Mouse (Mus musculus) heart, embryonic 10.5 days (tissue): Measurements from ENCODE around the gene Colq. TPM values are rescaled to one million over a fixed set of nuclear protein-coding genes. Genes with fewer than 3 reads are reported as not detected.

Experiments used
- DNase-seq: peaks from one replicate; pipeline ENCODE4 v3.0.0-alpha.2; 2017; ENCODE audit warnings: low spot score
- H3K27ac ChIP-seq: fragments of 300-500 bp; sonication (generic); 2 replicates; pipeline ENCODE4 v1.5.1; 2016; ENCODE audit warnings: mild to moderate bottlenecking
- H3K27me3 ChIP-seq: fragments of 300-500 bp; sonication (generic); 2 replicates; pipeline ENCODE4 v1.6.1; 2016; ENCODE audit warnings: mild to moderate bottlenecking; ENCODE audit not compliant: poor library complexity, insufficient read depth, severe bottlenecking
- H3K36me3 ChIP-seq: fragments of 300-500 bp; sonication (generic); 2 replicates; pipeline ENCODE4 v1.6.1; 2016; ENCODE audit warnings: mild to moderate bottlenecking, moderate library complexity
- H3K4me1 ChIP-seq: fragments of 300-500 bp; sonication (generic); 2 replicates; pipeline ENCODE4 v1.6.1; 2016; ENCODE audit warnings: mild to moderate bottlenecking
- H3K4me3 ChIP-seq: fragments of 300-500 bp; sonication (generic); 2 replicates; pipeline ENCODE4 v1.5.1; 2016; ENCODE audit warnings: mild to moderate bottlenecking, moderate library complexity
- H3K9me3 ChIP-seq: fragments of 300-500 bp; sonication (generic); 2 replicates; pipeline ENCODE4 v1.6.1; 2016; ENCODE audit warnings: mild to moderate bottlenecking, moderate library complexity
- WGBS: fragments of 180-500 bp; shearing (Covaris S2); methylation state at CpG from one replicate; pipeline ENCODE4 v1.1.7; 2016; 5-methylcytosine and 5-hydroxymethylcytosine counted together
- polyA plus RNA-seq: library from polyadenylated mRNA; unstranded; fragments of >200 nt; fragmentation: Nextera tagmentation; extraction: Ambion mirVana; gene quantifications from 2 replicates; pipeline ENCODE4 v1.2.1, GENCODE M21; 2016

Colq gene
- polyA plus RNA-seq, 1 experiment from 2014 or later = 3.6 TPM

DNA sequence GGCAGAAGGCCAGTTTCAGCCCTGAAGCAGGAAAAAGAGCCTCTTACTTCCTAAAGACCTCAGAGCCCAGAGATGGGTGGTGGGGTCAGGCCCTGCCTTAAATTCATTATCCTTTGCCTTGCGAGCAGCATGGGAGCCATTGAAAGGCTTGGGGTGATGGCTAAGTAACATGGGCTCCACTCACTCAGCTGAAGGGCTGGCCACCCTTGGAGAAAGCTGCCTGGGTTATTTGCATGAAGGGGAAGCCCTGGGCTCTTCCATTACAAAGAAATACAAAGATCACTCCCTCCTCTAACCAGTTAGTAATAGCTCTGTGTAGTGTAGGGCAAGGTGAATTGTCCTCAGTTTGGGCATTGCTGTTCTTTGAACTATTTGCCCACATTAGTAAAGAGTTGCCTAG is 91.6 kb downstream of the Colq start:
- H3K27ac ChIP-seq = no peak overlapping the region
- H3K36me3 ChIP-seq = peaks cover 67% of the 10 kb centered on the region
- DNase-seq = no peak
- no peaks in the 10 kb centered on the region for H3K9me3 ChIP-seq
- H3K4me3 ChIP-seq = no peak overlapping the region
- WGBS = 83% methylated on average over 1 of the region's 1 CpGs
- H3K27me3 ChIP-seq = no peaks in the 10 kb centered on the region
- H3K4me1 ChIP-seq = peaks cover 18% of the 10 kb centered on the region

DNA sequence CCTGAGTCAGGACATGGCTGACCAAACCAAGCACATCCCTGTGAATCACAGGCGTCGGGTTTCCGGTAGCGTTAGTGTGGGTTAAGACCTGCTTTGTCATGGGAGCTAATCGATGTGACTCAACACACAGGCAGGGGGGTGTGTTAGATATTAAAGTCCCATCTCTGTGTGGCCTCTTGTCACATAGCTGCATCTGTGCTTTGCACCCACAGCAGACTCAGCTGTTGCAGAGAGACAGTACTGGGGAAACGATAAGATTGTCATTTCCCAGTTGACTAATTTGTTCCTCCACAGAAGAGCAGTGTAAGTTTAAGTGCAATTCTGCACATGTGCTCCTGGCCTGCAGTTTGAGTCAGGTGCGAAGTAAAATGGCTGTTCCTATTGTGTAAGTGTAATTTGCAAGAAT is 94.9 kb downstream of the Colq start:
- peak; percentile 84 for DNase-seq
- Histone ChIP-seq H3K4me3 (peak overlapping the region; percentile 73), H3K9me3 (no peaks in the 10 kb centered on the region), H3K27me3 (no peaks in the 10 kb centered on the region), H3K27ac (peak overlapping the region; percentile 94; the same call in 1 of the 2 replicates), H3K4me1 (peaks cover 27% of the 10 kb centered on the region), H3K36me3 (peaks cover 54% of the 10 kb centered on the region)
- WGBS = 54% methylated on average over 7 of the region's 7 CpGs

DNA sequence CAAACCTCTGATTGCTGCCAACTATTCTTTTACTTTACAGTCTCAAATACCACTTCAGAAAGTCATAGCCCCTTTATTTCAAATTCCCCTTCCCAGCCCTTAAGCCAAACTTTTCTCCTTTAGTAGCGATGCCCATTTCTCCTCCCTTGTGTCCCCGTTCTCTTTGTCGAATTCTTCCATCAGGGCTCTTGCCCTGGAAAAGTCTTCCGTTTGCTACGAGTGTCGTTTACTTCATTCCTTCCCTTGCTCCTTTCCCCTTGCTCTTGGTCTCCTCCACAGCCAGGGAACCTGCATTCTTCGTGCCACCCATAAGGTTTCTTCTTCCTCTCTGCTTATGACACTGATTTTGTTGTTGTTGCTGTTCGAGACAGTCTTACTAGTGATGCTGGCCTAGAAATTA is 95.6 kb downstream of the Colq start:
- WGBS = 5% methylated on average over 8 of the region's 8 CpGs
- H3K27ac ChIP-seq = peak overlapping the region; percentile 94
- DNase-seq = no peak
- H3K9me3 ChIP-seq = no peaks in the 10 kb centered on the region
- H3K4me1 ChIP-seq = peaks cover 27% of the 10 kb centered on the region
- H3K27me3 ChIP-seq = no peaks in the 10 kb centered on the region
- peaks cover 53% of the 10 kb centered on the region for H3K36me3 ChIP-seq
- peak overlapping the region; percentile 73 for H3K4me3 ChIP-seq

DNA sequence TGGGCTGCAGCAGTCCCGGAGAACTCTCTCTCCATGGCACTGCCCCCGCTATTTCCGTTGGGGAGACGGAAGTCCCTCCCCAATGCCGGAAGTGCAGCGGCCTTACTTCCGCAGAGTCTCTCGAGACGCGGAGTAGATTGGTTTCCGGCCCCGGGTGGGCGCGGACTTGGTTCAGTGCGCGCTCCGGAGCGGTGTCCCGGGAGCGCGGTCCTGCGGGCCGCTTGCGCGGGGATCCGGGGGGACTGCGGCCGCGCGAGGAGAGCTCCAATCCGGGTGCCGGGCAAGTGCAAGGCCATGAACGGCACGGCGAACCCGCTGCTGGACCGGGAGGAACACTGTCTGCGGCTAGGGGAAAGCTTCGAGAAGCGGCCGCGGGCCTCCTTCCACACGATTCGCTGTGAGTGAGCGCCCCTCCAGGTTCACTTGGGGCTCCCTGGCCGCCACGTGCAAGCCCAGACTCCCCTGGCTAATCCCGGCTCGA is 96.1 kb downstream of the Colq start, which contains the start of gene Mettl6:
Gene Mettl6, minus strand, starts transcription at position 66 of the 481 bp plus-strand sequence.
- Histone ChIP-seq H3K4me3 (peak within 1 kb of the TSS; percentile 73), H3K36me3 (peaks cover 51% of the 10 kb centered on the region), H3K9me3 (no peaks in the 10 kb centered on the region), H3K4me1 (peaks cover 27% of the 10 kb centered on the region), H3K27me3 (no peaks in the 10 kb centered on the region), H3K27ac (peak within 1 kb of the TSS; percentile 94)
- WGBS = under 1% methylated on average over 49 of the region's 49 CpGs
- DNase-seq = peak; percentile 97

DNA sequence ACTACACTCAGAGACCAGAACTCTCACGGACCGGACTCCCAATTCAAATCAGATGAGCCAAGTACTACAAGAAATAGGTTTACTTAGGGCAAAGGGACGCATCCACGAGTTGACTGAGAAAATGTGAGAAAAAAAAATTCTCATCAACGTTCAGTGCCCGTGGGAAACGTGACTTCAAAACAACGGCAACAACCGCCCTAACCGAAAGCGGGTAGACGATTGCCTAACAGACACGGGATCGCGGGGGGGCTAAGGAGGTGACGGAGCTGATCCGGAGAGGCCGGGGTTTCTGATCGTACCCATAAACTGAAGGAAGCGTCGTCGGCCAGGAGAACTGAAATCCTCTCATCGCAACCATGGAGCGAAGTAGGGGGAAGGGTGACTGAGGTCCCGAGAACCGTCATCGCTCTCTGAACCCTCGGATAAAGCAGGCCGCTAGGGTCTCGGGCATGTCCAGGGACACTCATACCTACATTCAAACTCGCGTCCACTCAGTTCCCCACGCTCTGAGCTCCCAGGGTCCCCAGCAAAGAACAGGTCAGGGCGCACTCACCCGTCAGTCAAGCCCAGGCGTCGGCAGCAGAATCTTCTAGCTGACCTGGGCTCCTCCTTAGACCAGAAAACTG is 96.7 kb downstream of the Colq start, which contains the start of gene Eaf1:
Gene Eaf1, plus strand, starts transcription at position 51 of the 626 bp plus-strand sequence.
- Histone ChIP-seq H3K4me1 (peaks cover 27% of the 10 kb centered on the region), H3K27ac (peak within 1 kb of the TSS; percentile 94), H3K9me3 (no peaks in the 10 kb centered on the region), H3K27me3 (no peaks in the 10 kb centered on the region), H3K4me3 (peak within 1 kb of the TSS; percentile 73), H3K36me3 (peaks cover 51% of the 10 kb centered on the region)
- 1% methylated on average over 37 of the region's 37 CpGs for WGBS
- DNase-seq = no peak

DNA sequence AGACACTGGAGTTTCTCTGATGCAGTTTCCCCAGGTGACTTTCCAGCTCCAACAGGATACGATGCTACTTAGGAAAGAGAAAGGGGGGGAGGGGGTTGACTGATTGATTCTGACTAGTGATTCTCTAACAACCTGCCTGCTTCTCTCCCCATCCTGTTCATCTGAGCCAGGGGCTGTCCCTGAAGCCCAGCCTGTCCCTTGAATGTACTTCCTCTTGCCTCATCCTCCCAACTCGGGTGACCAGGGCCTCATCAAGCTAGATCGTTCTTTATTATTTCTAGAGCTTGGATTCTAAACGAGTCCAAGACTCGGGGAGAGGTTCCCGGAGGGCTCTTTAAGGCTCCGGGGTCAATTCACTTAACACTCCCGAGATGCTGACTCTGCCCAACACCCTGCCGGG is 97.2 kb downstream of the Colq start:
- Histone ChIP-seq H3K9me3 (no peaks in the 10 kb centered on the region), H3K4me3 (peak overlapping the region; percentile 73), H3K27me3 (no peaks in the 10 kb centered on the region), H3K4me1 (peaks cover 27% of the 10 kb centered on the region), H3K27ac (peak overlapping the region; percentile 94; the same call in 1 of the 2 replicates), H3K36me3 (peaks cover 51% of the 10 kb centered on the region)
- DNase-seq = no peak
- WGBS = 39% methylated on average over 9 of the region's 9 CpGs

DNA sequence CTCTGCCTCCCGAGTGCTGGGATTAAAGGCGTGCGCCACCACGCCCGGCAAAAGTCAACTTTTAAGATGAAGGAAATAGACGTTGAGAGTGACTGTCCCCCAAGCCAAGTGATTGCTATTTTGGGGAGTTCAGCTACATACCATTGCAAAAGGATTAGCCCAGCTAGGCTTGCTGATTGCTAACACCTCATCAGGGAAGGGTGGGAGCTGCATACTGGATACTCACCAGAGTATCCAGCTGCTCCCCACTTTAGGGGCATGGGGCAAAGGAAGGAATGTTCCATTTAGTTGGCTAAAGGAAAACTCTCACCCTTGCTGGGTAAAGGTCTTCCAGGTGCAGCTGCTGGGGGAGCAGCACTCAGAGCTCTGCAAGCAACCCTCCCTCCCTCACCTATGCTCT is 103.1 kb downstream of the Colq start:
- H3K9me3 ChIP-seq = no peaks in the 10 kb centered on the region
- no peak overlapping the region for H3K27ac ChIP-seq
- no peak for DNase-seq
- no peaks in the 10 kb centered on the region for H3K4me1 ChIP-seq
- no peaks in the 10 kb centered on the region for H3K27me3 ChIP-seq
- peaks cover 93% of the 10 kb centered on the region for H3K36me3 ChIP-seq
- no peak overlapping the region for H3K4me3 ChIP-seq
- 92% methylated on average over 6 of the region's 6 CpGs for WGBS

DNA sequence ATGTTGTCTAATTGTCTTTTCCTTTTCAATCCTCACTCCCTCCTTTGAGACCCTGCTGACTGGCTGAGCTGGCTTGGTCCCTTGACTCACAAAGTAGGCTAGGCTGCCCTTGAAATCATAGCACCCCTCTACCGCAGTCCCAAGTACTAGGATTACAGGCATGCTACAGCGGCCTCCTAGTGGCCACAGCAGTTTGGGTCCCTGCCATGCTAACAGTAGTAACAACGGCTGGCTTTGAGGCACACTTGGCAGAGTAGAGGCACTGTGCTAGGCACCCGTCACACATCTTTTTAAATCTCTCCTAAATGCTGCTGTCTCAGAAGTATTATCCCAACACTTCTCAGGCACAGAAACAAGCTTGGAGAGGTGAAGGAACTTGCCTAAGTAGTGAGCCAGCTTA is 104.7 kb downstream of the Colq start:
- H3K9me3 ChIP-seq = no peaks in the 10 kb centered on the region
- DNase-seq = no peak
- H3K4me1 ChIP-seq = no peaks in the 10 kb centered on the region
- peaks cover 95% of the 10 kb centered on the region for H3K36me3 ChIP-seq
- no peak overlapping the region for H3K27ac ChIP-seq
- no peaks in the 10 kb centered on the region for H3K27me3 ChIP-seq
- 72% methylated on average over 4 of the region's 4 CpGs for WGBS
- no peak overlapping the region for H3K4me3 ChIP-seq

DNA sequence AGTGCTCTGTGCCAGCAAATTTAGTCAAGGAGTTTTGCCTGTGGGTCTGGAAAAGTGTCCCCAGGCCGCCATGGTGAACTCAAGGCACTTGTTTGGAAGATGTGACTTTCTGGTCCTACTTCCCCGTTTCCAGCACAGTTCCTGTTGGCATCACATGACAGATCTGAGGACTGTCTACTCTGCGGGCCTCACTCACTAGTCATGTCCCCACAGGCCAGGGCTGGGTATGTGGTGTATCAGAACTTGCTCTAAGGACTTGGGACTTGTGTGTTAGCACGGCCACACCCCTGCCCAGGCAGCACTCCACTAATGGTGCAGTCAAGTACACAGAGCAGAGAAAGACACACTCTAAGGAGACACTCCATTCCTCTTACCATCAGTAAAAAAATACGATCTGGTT is 108.7 kb downstream of the Colq start:
- 91% methylated on average over 5 of the region's 5 CpGs for WGBS
- no peaks in the 10 kb centered on the region for H3K9me3 ChIP-seq
- no peak for DNase-seq
- H3K4me1 ChIP-seq = no peaks in the 10 kb centered on the region
- H3K27ac ChIP-seq = no peak overlapping the region
- H3K36me3 ChIP-seq = peaks cover 89% of the 10 kb centered on the region
- H3K27me3 ChIP-seq = no peaks in the 10 kb centered on the region
- H3K4me3 ChIP-seq = no peak overlapping the region

DNA sequence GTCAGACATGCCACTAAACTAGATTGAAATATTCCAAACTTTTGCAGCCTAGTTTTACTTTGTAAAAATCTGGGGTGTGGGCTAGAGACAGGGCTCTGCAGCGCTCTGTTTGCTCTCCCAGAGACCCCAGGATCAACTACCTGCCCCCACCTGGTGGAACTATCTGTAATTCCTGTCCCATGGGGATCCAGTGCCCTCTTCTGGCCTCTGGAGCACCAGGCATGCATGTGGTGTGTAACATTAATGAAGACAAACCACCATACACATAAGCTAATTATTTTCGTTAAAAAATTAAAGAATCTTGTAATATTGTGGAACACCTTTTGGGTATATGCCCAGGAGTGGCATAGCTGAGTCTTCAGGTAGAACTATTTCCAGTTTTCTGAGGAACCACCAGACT is 117.8 kb downstream of the Colq start:
- DNase-seq = no peak
- H3K4me1 ChIP-seq = no peaks in the 10 kb centered on the region
- peaks cover 3% of the 10 kb centered on the region for H3K36me3 ChIP-seq
- no peaks in the 10 kb centered on the region for H3K9me3 ChIP-seq
- no peak overlapping the region for H3K4me3 ChIP-seq
- no peaks in the 10 kb centered on the region for H3K27me3 ChIP-seq
- H3K27ac ChIP-seq = no peak overlapping the region
- 81% methylated on average over 2 of the region's 2 CpGs for WGBS

Other genes starting within 250 kb of the Colq start
- 26.5 and 30.1 TPM in 2 replicates for gene Sh3bp5, start 155.3 kb downstream of the Colq start, polyA plus RNA-seq
- 22.3 and 25.7 TPM in 2 replicates for gene Eaf1, start 96.9 kb downstream of the Colq start, polyA plus RNA-seq
- gene Mettl6, start 96.3 kb downstream of the Colq start, polyA plus RNA-seq = 52.7 and 64.4 TPM in 2 replicates
- 0.74 and 2.4 TPM in 2 replicates for gene Gm49387, start 49.5 kb upstream of the Colq start, polyA plus RNA-seq
- 21.2 and 23.8 TPM in 2 replicates for gene Btd, start 49.7 kb upstream of the Colq start, polyA plus RNA-seq
- gene Hacl1, start 49.9 kb upstream of the Colq start, polyA plus RNA-seq = 7.8 and 8.8 TPM in 2 replicates
- gene Ankrd28, start 239.3 kb upstream of the Colq start, polyA plus RNA-seq = 7.1 and 7.3 TPM in 2 replicates